Mouse (Mus musculus) adrenal gland (tissue): ENCODE measurements around the gene Ctdspl2.
"Not testable (repeated sequence)": the region's sequence is repeated elsewhere in the genome, so short reads cannot be mapped to it uniquely, and the experiment has no call there.

Experiments used
- intact Hi-C: fragments of 180-260 bp; cut with DNase I; formaldehyde crosslinking; loops from one replicate; pipeline ENCODE4 v1.15.1; 2025
- long read RNA-seq, 2 experiments: library from polyadenylated mRNA; unstranded; transcript quantifications; one replicate each; pipeline ENCODE4 v2.0.0; 2020; ENCODE audit warnings: borderline replicate concordance in 1 of 2; ENCODE audit not compliant: insufficient replicate concordance in 1 of 2

Gene Ctdspl2
- long read RNA-seq, experiment 1, full-length matches to known transcripts: 4 of 7 reads
- long read RNA-seq, experiment 1, partial matches to known transcripts: 2 of 7 reads
- long read RNA-seq, experiment 1, other reads (novel, unspliced or antisense): 1 of 7 reads
- long read RNA-seq, experiment 2, full-length matches to known transcripts: 2 of 16 reads
- long read RNA-seq, experiment 2, partial matches to known transcripts: 5 of 16 reads
- long read RNA-seq, experiment 2, other reads (novel, unspliced or antisense): 9 of 16 reads

DNA sequence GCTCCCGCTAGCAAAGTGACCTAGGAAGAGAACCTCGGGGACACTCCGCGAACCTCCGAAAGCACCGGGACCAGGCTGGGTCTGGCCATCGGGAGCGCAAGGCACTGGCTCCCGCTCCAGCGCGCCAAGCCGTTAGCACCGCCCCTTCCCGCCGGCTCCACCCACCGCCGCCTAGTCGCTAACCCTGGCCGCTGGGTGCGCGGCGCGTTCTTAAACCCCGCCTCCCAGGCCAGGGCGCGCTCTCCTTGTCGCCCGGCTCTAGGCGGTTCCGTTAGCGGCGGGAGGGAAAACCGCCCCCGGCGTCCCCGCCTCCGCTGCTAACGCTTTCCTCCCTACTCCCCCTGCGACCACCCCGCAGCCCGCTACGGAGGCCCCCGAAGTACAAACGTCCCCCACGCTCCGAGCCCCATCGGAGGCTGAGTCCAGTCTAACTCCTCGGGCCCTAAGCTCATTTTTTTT is at the start of gene Ctdspl2, which contains the start of gene Mageb3:
TSS of gene Ctdspl2 (plus strand) at position 237 of the 459 bp plus-strand sequence.
TSS of gene Mageb3 (minus strand) at position 328 of the 459 bp plus-strand sequence.
- intact Hi-C loops: no loop called here

DNA sequence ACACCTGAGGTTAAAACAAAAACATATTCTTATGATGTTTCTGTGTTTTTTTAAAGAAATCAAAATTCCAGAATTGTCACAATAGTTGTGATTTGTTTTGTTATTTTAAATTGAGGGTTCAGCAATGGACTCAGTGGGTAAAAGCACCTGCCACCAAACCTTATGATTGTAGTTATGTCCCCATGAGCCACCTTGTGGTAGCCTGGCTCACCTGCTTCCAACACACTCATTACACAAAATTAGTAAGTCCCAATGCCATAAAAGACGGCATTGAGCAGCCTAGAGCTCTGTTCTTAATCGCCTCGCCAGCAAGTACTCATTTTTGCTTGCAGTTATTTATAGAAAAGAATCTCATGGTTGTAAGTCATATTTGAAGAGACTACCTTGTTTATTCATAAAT is 45.8 kb upstream of the Ctdspl2 start:
- intact Hi-C loops: no loop called here

DNA sequence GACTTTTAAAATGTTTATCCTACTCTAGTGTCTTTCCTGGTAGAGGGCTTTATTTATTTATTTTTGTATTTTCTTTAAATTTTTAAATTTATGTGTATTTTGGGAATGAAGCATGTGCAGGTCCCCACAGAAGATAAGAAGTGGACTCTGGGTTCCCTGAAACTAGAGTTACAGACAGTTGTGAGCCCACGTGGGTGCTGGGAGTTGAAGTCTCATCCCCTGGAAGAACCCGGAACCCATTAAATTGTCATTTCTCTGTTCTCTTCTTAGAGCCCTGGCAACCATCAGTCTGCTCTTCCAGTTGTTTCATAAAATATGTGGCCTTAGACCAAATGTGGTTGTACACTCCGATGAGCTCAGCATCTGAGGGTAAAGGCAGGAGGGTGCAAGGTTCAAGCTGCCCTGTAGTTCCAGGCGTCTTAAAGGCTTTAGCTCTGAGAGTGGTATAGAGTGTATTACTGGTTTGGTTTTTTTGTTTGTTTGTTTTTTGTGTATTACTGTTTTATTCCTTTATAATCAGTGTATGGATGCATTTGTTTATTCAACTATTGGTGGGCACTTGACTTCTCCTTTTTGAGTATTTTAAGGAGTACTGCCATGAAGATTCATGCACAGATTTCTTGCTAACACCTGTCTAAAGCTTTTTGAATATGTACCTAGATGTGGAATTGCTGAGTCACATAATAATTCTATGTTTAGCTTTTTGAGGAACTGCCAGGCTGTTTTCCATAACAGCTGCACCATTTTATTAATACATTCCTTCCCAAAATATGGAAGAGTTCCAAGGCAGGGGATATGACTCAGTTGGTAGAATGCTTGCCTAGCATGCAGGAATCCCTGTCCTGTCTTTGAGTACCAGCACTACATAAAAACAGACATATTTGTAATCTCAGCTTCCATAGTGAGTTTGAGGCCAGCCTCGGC is 39.5 kb upstream of the Ctdspl2 start:
- intact Hi-C loops: no loop called here

DNA sequence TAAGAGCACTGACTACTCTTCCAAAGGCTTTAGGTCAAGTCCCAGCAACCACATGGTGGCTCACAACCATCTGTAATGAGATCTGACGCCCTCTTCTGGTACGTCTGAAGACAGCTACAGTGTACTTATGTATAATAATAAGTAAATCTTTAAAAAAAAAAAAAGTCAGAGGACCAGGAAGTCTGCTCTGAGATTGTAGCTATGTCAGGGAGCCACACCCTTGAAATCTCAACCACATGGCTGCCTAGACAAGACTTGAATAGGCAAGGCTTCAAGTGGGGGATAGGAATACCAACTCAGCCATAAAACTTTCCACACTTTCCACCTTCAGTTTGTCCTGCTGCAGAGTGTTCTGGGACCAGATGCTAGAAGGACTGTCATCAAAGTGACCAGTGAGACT is 18.2 kb upstream of the Ctdspl2 start:
- intact Hi-C loops: not testable (repeated sequence)

DNA sequence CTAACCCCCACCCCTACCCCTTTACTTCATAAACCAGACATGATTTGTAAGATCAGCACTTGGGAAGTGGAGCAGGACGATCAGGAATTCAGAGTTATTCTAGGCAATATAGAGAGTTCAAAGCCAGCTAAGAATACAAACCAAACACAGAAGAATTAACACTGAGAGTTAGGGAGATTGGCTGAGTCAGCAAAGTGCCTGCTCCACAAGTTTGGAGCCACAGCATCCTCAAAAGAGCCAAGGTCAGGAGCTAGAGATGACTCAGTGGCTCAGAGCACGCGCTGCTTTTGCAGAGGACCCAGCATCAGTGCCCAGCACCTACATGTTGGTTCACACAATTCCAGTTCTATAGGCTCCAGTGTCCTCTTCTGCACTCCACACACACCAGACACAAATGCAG is 12.4 kb upstream of the Ctdspl2 start:
- intact Hi-C loops: no loop called here

DNA sequence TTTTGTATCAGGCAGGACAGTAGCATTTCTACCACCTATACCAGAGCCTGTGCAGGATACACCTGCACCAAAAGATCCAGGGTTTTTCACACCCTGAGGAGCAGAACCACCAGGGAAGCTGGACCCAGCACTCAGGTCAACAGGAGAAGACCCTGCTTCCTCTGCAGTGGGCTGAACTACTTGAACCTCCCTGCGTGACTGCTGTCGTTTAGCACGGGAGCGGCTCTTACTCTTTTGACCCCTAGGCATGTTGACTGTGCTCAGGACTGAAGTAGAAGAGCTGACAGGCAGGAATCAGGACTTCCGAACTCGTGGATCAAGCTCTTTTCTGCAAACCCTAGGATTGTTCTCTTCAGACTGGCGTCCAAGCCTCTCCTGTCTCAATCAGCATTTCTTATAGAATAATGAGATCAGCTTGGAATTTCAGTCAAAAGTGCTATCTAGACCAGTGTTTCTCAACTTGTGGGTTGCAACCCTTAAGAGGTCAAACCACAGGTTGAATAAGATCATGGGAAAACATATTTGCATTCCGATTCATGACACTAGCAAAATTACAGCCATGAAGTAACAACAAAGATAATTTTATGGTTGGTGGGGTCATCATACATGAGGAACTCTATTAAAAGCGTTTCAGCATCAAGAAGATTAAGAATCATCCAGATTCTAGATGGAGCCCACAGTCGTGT is 687 bp upstream of the Ctdspl2 start:
- intact Hi-C loops: no loop called here

DNA sequence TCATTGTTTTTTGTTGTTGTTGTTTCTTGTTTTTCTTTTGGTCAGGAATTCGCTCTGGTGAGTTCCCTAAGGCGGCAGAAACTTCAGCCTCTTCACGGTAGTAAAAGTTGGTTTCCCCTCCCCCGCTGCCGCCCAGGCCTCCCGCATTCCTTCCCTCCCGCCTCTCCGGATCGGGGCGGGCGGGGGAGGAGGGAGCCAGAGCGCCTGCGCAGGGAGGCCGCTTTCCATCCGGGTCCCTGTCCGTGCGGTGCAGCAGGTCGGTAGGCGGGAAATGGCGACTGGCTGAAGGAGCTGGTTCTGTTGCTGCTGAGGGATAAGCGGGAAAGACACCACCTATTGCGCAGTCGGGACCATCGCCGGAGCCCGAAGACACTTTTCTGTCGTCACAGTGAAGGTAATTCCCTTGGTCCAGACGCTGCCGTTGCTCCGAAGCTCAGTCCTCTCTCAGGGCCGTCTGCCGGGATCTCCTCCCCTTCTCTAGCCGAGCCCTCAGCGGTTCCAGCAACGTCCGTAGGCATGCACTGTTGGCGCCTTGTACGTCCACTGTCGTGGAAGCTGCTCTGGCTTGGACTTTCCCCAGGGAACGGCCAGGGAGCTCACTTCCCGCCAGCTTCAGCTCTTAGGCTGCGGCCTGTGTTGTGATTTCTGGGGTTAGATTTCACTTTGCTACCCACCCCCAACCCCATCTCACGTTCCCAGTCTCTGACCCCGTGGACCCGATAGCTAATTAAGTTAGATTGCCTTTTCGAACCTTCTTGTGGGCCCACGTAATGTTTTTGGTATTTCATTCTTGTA is 620 bp downstream of the Ctdspl2 start:
- intact Hi-C loops: no loop called here

DNA sequence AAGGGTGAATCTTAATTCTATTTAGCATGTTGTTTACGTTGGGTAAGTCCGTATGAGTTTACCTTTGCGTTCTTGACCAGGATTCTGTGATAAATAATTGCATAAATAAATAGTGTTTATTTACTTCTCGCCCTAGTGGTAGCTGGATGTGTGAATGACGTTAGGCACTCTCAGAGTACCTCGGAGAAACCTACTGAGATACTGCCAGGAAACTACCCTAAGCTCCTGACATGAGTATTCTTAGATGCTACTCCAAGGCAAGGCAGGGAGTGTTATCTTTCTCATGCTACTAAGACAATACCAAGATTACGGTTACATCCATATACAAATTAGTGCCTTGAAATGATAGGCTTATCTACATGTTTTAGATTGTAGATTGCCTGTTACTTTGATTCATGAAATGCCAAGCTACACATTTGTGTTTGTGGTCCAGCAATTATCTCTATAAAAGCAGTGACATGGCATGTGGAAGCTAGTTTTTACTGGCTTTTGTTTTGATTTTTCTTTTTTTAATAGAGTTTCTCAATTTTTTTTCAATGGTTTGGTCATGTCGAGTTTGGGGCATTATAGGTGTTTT is 1.5 kb downstream of the Ctdspl2 start:
- intact Hi-C loops: no loop called here

DNA sequence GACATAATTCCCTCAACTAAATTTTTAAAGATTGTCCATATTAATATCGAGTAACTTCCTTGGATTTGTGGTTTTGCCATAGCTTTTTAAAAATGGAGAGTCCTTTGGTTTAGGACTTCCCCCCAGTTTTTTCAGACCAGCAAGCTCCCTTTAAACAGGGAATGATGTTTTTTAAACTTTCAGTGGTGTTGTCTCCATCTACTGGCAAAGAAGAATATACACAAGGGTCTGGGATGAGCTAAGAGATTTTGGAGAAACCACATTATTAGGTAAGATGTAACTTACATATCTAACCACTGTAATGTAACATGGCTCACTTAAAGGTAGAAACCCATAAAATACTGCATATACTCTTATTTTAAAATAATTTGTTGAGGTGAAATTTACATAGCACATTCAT is 39.9 kb downstream of the Ctdspl2 start:
- intact Hi-C loops: loop anchor here (5.0 kb wide), 1 partner anchor 153 kb away; no protein-coding TSS in a partner anchor

DNA sequence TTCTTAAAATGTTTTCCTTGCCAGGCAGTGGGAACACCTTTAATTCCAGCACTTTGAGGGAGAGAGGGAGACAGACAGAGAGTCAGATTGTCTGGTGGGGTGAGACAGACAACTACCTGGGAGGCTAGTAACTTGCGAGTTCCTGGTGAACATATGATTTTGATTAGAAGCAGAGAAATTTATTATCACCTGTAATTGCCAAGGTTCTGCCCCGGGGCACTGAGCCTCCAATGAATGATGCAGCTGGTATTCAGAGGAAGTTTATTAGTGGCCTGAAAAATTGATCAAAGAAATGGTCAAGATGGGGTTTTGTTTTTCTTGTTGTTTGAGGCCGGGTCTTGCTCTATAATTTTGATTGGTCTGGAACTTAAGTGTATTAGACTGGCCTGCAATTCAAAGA is 53.0 kb downstream of the Ctdspl2 start:
- intact Hi-C loops: no loop called here

DNA sequence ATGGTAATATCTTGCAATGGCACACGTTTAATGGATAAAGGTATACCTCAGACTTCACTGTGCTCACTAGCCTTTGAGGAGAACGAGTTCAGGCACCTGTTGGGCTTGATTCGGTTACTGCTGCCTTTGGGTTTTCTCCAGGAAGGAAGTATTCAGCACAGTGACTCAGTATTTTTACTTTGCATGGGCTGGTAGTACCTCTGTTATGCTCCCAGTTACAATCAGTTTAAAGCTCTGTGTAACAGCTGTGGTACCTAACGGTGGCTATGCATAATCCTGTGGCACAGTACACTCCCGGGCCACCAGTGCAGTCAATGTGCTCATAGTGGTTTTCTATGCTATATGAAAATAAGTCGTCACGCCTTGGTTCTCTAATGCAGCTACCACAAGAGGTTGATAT is 55.6 kb downstream of the Ctdspl2 start:
- intact Hi-C loops: loop anchor here (10.0 kb wide), 1 partner anchor 447 kb away; no protein-coding TSS in a partner anchor

DNA sequence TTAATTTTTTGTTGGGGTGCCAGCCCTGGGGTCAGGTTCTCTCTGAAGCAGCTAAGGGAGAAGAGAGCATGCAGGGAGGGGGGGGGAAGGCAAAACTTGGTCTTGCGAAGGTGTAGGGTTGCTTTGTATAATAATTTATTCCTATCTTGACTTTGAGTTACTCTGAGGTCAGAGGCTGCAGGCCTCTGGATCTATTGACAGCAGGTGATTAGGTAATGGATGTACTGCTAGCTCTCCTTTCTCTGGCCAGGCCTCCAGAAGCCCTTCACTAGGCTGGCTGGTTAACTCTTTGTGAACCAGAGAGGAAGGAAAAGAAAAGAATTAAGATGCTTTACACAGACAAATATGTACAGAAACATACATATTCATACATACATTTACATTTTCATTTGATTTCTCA is 62.9 kb downstream of the Ctdspl2 start:
- intact Hi-C loops: loop anchor here (10.0 kb wide), 1 partner anchor 454 kb away; no protein-coding TSS in a partner anchor

DNA sequence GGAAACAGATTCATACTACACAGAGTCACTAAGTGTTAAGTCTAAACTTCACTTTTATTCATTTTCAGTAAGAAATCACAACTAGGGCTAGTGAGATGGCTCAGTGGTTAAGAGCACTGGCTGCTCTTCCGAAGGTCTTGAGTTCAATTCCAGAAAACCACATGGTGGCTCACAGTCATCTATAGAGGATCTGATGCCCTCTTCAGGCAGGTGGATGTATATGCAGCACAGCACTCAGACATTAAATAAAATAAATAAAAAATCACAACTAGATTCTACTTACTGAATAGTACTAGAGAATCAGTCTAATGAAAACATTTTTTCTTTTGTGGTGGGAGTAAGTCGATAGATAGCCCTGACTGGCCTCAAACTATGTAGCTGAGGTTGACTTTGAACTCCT is 66.5 kb downstream of the Ctdspl2 start:
- intact Hi-C loops: no loop called here

DNA sequence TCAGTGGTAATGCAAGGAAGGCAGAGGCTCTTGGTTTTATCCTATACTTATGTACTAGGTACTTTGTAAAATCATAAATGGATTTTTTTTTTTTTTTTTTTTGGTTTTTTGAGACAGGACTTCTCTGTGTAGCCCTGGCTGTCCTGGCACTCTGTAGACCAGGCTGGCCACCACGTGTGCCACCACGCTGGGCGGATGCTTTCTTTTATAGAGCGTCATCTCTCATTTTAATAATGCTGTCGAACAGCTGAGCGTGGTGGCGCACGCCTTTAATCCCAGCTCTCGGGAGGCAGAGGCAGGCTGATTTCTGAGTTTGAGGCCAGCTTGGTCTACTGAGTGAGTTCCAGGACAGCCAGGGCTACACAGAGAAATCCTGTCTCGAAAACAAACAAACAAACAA is 71.3 kb downstream of the Ctdspl2 start:
- intact Hi-C loops: not testable (repeated sequence)

DNA sequence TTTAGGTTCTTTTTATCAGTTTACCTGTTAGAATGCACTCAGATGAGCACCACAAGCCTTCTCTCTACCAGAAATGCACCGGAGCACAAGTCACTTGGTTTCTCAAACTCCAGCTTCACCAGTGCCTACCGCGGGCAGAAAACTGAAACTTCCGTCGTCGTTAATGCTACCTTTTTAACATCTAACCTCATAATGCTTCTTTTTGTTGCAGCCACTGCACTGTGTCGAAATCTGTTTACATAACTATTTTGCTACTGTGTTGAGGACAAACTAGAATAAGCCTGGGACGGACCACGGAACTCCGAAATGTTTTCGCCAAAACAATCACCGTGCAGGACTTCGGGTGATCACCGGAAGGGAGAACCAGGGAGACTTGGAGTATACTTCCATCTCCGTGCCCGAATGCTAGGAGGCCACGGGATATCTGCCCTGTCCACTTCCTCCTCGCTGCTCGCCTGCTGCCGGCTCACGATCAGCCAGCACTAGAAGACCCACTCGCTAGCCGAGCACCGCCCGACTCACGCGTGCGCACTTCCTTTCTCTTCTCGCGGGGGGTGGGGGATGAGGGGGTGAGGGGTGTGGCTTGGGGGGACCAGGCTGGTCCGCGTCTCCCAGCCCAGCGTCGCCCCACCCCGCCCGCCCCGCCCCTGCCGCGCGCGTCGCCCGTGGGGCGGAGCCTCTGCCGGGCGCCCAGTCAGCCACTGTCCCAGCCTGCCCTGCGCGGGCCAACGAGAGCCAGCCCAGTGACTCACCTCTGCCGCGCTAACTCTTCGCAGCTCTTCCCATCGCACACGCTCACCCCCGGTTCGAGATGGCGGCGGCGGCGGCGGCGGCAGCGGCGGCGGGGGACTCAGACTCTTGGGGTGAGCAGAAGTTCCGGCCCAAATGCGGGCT is 72.3 kb downstream of the Ctdspl2 start, which contains the start of gene Eif3j1:
TSS of gene Eif3j1 (plus strand) at position 685 of the 894 bp plus-strand sequence.
- intact Hi-C loops: no loop called here

DNA sequence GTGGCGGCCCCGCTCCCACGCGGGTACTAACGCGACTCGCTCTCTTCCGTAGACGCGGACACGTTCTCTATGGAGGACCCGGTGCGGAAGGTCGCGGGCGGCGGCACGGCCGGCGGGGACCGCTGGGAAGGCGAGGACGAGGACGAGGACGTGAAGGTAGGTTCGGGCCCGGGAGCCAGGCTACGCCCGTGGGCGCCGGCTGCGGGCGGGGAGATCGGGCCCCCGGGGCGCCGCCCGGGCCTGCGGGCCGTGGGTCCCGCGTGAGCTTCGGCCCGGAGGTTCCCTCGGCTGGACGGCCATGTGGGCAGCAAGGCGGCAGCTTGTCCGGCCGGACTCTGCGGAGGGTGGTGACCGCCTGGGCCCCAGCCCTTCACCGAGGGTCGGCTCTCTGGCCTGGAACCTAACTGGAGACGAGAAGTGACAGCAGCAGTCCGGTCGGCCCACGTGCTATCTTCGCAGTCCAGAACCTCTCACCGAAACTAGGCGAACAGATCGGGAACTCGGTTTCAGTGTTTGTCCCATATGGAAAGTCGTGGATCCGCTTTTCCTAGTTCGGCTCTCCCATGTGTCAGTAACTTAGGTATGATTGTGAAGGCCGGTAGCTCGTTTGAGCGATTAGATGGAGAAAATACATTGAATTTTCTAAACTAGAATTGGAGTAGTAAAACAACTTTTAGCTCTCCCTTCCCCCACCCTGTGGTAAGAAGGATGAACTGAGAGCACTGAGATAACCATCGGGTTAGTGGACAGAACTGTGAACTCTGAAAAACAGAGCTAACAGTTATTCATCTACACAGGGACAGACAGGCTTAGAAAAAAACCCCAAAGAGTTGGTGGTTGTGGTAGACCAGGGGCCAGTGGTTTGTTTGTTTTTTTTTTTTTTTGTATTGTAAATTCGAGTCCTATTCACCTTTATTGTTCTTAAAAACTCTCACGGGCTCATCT is 73.2 kb downstream of the Ctdspl2 start:
- intact Hi-C loops: no loop called here

DNA sequence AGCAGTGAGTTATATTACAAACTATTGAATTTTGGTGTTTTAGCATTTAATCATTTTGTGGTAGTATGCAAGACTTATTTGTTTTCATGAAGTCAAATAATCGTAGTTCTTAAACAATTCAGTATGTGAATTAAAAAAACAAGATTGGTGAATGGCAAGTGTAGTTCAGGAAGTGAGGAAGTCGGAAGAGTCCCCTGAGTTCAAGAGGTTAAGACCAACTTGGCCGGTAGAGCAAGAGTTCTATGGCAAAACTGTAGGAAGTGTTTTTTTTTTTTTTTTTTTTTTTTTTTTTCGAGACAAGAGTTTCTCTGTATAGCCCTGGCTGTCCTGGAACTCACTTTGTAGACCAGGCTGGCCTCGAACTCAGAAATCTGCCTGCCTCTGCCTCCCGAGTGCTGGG is 76.2 kb downstream of the Ctdspl2 start:
- intact Hi-C loops: no loop called here

DNA sequence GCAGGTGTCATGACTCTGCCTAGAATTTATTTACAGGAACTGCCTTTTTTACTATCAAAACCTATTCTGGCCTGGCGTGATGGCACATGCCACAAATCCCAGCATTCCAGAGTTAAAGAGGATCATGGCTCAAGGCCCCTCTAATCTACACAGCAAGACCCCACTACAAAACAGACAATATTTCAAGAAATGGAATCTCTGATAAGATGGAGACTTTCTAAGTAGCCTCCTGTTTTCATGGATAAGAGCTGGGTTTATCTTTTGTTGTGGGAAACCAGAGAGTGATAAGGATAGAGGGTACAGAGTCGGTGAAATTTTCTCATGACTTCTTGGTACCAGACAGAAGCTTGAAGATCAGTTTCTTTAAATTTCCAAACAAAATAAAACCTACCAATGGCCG is 80.3 kb downstream of the Ctdspl2 start:
- intact Hi-C loops: no loop called here
